Mouse (Mus musculus) embryonic facial prominence, embryonic 11.5 days (tissue): ENCODE measurements around the gene Depdc7. TPM values are rescaled to one million over a fixed set of nuclear protein-coding genes. Genes with fewer than 3 reads are reported as not detected.

Experiments used
- ATAC-seq: fragments of 200-750 bp; cut with Nextera tagmentation; replicated peaks from 2 replicates; pipeline ENCODE4 v1.8.0; 2017; ENCODE audit warnings: low read depth; ENCODE audit not compliant: insufficient number of reproducible peaks, low FRiP score, low TSS enrichment
- DNase-seq: peaks from one replicate; pipeline ENCODE4 v3.0.0-alpha.2; 2015; ENCODE audit warnings: low spot score
- H3K27ac ChIP-seq: fragments of 300-500 bp; sonication (generic); replicated peaks from 2 replicates; pipeline ENCODE4 v1.5.1; 2014; ENCODE audit warnings: mild to moderate bottlenecking, low read depth, low read length, control low read depth
- H3K27me3 ChIP-seq: fragments of 300-500 bp; sonication (generic); 2 replicates; pipeline ENCODE4 v1.6.1; 2014; ENCODE audit warnings: mild to moderate bottlenecking, low read length, moderate library complexity, mixed read lengths; ENCODE audit not compliant: control insufficient read depth, insufficient read depth
- H3K36me3 ChIP-seq: fragments of 300-500 bp; sonication (generic); replicated peaks from 2 replicates; pipeline ENCODE4 v1.6.1; 2014; ENCODE audit warnings: low read depth, mild to moderate bottlenecking, low read length, moderate library complexity, mixed read lengths; ENCODE audit not compliant: control insufficient read depth, insufficient read depth
- H3K4me1 ChIP-seq: fragments of 300-500 bp; sonication (generic); 2 replicates; pipeline ENCODE4 v1.6.1; 2014; ENCODE audit warnings: low read length, mixed read lengths; ENCODE audit not compliant: control insufficient read depth, insufficient read depth
- H3K4me2 ChIP-seq: fragments of 300-500 bp; sonication (generic); 2 replicates; pipeline ENCODE4 v1.6.1; 2014; ENCODE audit warnings: low read depth, mild to moderate bottlenecking, control low read depth, low read length, moderate library complexity
- H3K4me3 ChIP-seq: fragments of 300-500 bp; sonication (generic); 2 replicates; pipeline ENCODE4 v1.5.1; 2014; ENCODE audit warnings: low read depth, low read length, control low read depth
- H3K9ac ChIP-seq: fragments of 300-500 bp; sonication (generic); replicated peaks from 2 replicates; pipeline ENCODE4 v1.6.1; 2014; ENCODE audit warnings: mild to moderate bottlenecking, control low read depth, low read length
- H3K9me3 ChIP-seq: fragments of 300-500 bp; sonication (generic); replicated peaks from 2 replicates; pipeline ENCODE4 v1.6.1; 2016; ENCODE audit warnings: mild to moderate bottlenecking, low read length, inconsistent platforms, mixed read lengths; ENCODE audit not compliant: control insufficient read depth
- WGBS: fragments of 180-500 bp; shearing (Covaris S2); extraction: QIAGEN DNeasy Blood & Tissue Kit; methylation state at CpG from one replicate; pipeline ENCODE4 v1.1.7; 2014; 5-methylcytosine and 5-hydroxymethylcytosine counted together
- polyA plus RNA-seq: library from polyadenylated mRNA; unstranded; fragments of >200 nt; fragmentation: Nextera tagmentation; extraction: Ambion mirVana; gene quantifications from 2 replicates; pipeline ENCODE4 v1.2.1, GENCODE M21; 2014

The Depdc7 gene
- polyA plus RNA-seq, 1 experiment from 2014 or later: 5.1 TPM

GRCm38 (mm10) chr2:104712486-104712809 is 30.2 kb downstream of the Depdc7 start:
- Histone ChIP-seq H3K4me1 (no peaks in the 10 kb centered on the region), H3K27ac (peak overlapping the region; percentile 63), H3K4me2 (peak overlapping the region; percentile 71), H3K9ac (peak overlapping the region; percentile 87), H3K9me3 (no peaks in the 10 kb centered on the region), H3K36me3 (no peaks in the 10 kb centered on the region), H3K4me3 (peak overlapping the region; percentile 81), H3K27me3 (no peaks in the 10 kb centered on the region)
- no peak for DNase-seq
- no peak for ATAC-seq
- 4% methylated on average over 7 of the region's 7 CpGs for WGBS

GRCm38 (mm10) chr2:104711585-104712485 is 30.8 kb downstream of the Depdc7 start, which contains the start of gene Tcp11l1:
Tcp11l1 (minus strand) TSS chr2:104712169.
- Histone ChIP-seq H3K9me3 (no peaks in the 10 kb centered on the region), H3K27me3 (no peaks in the 10 kb centered on the region), H3K4me3 (peak within 1 kb of the TSS; percentile 81), H3K9ac (peak within 1 kb of the TSS; percentile 87), H3K36me3 (no peaks in the 10 kb centered on the region), H3K4me2 (peak within 1 kb of the TSS; percentile 71), H3K27ac (peak within 1 kb of the TSS; percentile 63), H3K4me1 (no peaks in the 10 kb centered on the region)
- DNase-seq (peak; percentile 71), ATAC-seq (peak; percentile 92)
- WGBS: under 1% methylated on average over 75 of the region's 99 CpGs

GRCm38 (mm10) chr2:104710670-104711370 is 31.9 kb downstream of the Depdc7 start:
- no peaks in the 10 kb centered on the region for H3K9me3 ChIP-seq
- no peaks in the 10 kb centered on the region for H3K4me1 ChIP-seq
- peak; percentile 37 for DNase-seq
- H3K27me3 ChIP-seq: no peaks in the 10 kb centered on the region
- H3K36me3 ChIP-seq: no peaks in the 10 kb centered on the region
- no peak overlapping the region for H3K9ac ChIP-seq
- no peak for ATAC-seq
- WGBS: 27% methylated on average over 6 of the region's 6 CpGs
- no peak overlapping the region for H3K27ac ChIP-seq
- H3K4me2 ChIP-seq: peak overlapping the region; percentile 71
- H3K4me3 ChIP-seq: peak overlapping the region; percentile 81

GRCm38 (mm10) chr2:104709786-104710337 is 32.8 kb downstream of the Depdc7 start:
- Histone ChIP-seq H3K4me3 (no peak overlapping the region), H3K9me3 (no peaks in the 10 kb centered on the region), H3K27me3 (no peaks in the 10 kb centered on the region), H3K4me2 (no peak overlapping the region), H3K9ac (no peak overlapping the region), H3K36me3 (no peaks in the 10 kb centered on the region), H3K4me1 (no peaks in the 10 kb centered on the region), H3K27ac (no peak overlapping the region)
- no peak for DNase-seq
- no peak for ATAC-seq
- WGBS: 67% methylated on average over 6 of the region's 6 CpGs

- no peak overlapping the region for H3K4me3 ChIP-seq
- no peak overlapping the region for H3K4me2 ChIP-seq
- no peaks in the 10 kb centered on the region for H3K9me3 ChIP-seq
- no peaks in the 10 kb centered on the region for H3K27me3 ChIP-seq
- 84% methylated on average over 3 of the region's 3 CpGs for WGBS
- no peaks in the 10 kb centered on the region for H3K36me3 ChIP-seq
- no peak for ATAC-seq
- no peak overlapping the region for H3K27ac ChIP-seq
- H3K9ac ChIP-seq: no peak overlapping the region
- no peak for DNase-seq
- no peaks in the 10 kb centered on the region for H3K4me1 ChIP-seq
Measured at GRCm38 (mm10) chr2:104704355-104704754, 38.3 kb downstream of the Depdc7 start.

GRCm38 (mm10) chr2:104703158-104703557 is 39.5 kb downstream of the Depdc7 start:
- no peak for ATAC-seq
- no peak overlapping the region for H3K4me2 ChIP-seq
- no peak overlapping the region for H3K9ac ChIP-seq
- no peak overlapping the region for H3K4me3 ChIP-seq
- H3K36me3 ChIP-seq: no peaks in the 10 kb centered on the region
- no peak overlapping the region for H3K27ac ChIP-seq
- no peaks in the 10 kb centered on the region for H3K27me3 ChIP-seq
- H3K4me1 ChIP-seq: no peaks in the 10 kb centered on the region
- no peaks in the 10 kb centered on the region for H3K9me3 ChIP-seq
- 71% methylated on average over 3 of the region's 3 CpGs for WGBS
- no peak for DNase-seq

- Histone ChIP-seq H3K36me3 (no peaks in the 10 kb centered on the region), H3K9ac (no peak overlapping the region), H3K27me3 (no peaks in the 10 kb centered on the region), H3K4me1 (no peaks in the 10 kb centered on the region), H3K27ac (no peak overlapping the region), H3K4me3 (no peak overlapping the region), H3K9me3 (no peaks in the 10 kb centered on the region), H3K4me2 (no peak overlapping the region)
- DNase-seq (peak; percentile 26), ATAC-seq (no peak)
- WGBS: 80% methylated on average over 11 of the region's 11 CpGs
Measured at GRCm38 (mm10) chr2:104699659-104700058, 43.0 kb downstream of the Depdc7 start.

- Histone ChIP-seq H3K36me3 (no peaks in the 10 kb centered on the region), H3K9me3 (no peaks in the 10 kb centered on the region), H3K9ac (no peak overlapping the region), H3K4me3 (no peak overlapping the region), H3K4me2 (no peak overlapping the region), H3K4me1 (no peaks in the 10 kb centered on the region), H3K27ac (no peak overlapping the region), H3K27me3 (no peaks in the 10 kb centered on the region)
- DNase-seq (no peak), ATAC-seq (no peak)
- 86% methylated on average over 2 of the region's 2 CpGs for WGBS
Measured at GRCm38 (mm10) chr2:104692551-104692950, 50.1 kb downstream of the Depdc7 start.
